Mouse (Mus musculus) cerebellum, adult 2 months (tissue): ENCODE data around the gene Jph3.

ENCODE experiments used
- CTCF ChIP-seq: fragments of 200-500 bp; IDR thresholded peaks from 2 replicates; pipeline ENCODE4 v1.5.1; 2011; ENCODE audit warnings: low read depth, mild to moderate bottlenecking, control low read depth, low read length, moderate library complexity, borderline replicate concordance; ENCODE audit not compliant: insufficient read depth
- POLR2A ChIP-seq: fragments of 200-500 bp; IDR thresholded peaks from 2 replicates; pipeline ENCODE4 v1.6.1; 2011; ENCODE audit warnings: low read length, control low read depth, borderline replicate concordance; ENCODE audit not compliant: insufficient read depth

DNA sequence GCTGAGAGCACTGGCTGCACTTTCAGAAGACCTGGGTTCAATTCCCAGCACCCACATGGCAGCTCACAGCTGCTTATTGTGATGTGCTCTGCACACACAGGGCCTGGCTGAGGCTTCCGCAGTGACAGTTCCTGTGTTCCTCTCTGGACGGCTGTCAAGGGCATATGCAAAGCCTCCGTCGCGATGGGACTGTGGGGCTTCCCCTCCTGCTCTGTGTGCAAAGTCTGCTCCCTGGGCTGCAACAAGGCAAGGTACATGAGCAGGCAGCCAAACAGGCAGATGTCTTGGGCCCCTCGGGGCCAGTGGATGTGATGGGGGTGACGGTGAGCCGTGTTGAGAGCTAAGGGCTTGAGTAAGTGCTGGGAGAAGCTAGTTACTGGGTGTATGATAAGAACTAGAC is 59.4 kb downstream of the Jph3 start:
- TF ChIP-seq CTCF (no peak), POLR2A (no peak)
